Mouse (Mus musculus) MEL (cell line): Measurements from ENCODE around the gene Ugt1a6b. TPM values are rescaled to one million over a fixed set of nuclear protein-coding genes. Genes with fewer than 3 reads are reported as not detected.

Experiments used
- DNase-seq: peaks from one replicate; pipeline ENCODE4 v3.0.0; 2011; ENCODE audit warnings: low read depth, low spot score
- H3K27ac ChIP-seq: 2 replicates; pipeline ENCODE4 v1.5.1; 2012; ENCODE audit warnings: low read depth, mild to moderate bottlenecking, control low read depth, low read length, moderate library complexity; ENCODE audit not compliant: control insufficient read depth
- H3K27me3 ChIP-seq, 2 experiments: fragments of 150-350 bp in 1 of 2; sonication (generic) in 1 of 2; 2 replicates each; pipeline ENCODE4 v1.6.1; 2012; ENCODE audit warnings: low read length in 2 of 2, mild to moderate bottlenecking in 2 of 2, improper control_type of control experiment in 1 of 2, moderate library complexity in 1 of 2; ENCODE audit not compliant: insufficient read depth in 2 of 2, control insufficient read depth in 1 of 2
- H3K36me3 ChIP-seq, 2 experiments: 2 replicates each; pipeline ENCODE4 v1.6.1; 2012 to 2014; ENCODE audit warnings: low read length in 2 of 2, improper control_type of control experiment in 1 of 2, inconsistent platforms in 1 of 2, mild to moderate bottlenecking in 1 of 2; ENCODE audit not compliant: insufficient read depth in 2 of 2, control insufficient read depth in 1 of 2
- H3K4me1 ChIP-seq, 2 experiments: fragments of 150-350 bp in 1 of 2; sonication (generic) in 1 of 2; 2 replicates each; pipeline ENCODE4 v1.6.1; 2012; ENCODE audit warnings: low read length in 2 of 2, improper control_type of control experiment in 1 of 2, mild to moderate bottlenecking in 1 of 2; ENCODE audit not compliant: insufficient read depth in 2 of 2, control insufficient read depth in 1 of 2
- H3K4me3 ChIP-seq, 2 experiments: fragments of 150-350 bp in 1 of 2; sonication (generic) in 1 of 2; 2 replicates each; pipeline ENCODE4 v1.5.1; 2012; ENCODE audit warnings: low read depth in 2 of 2, low read length in 2 of 2, mild to moderate bottlenecking in 2 of 2, moderate library complexity in 2 of 2, control low read depth in 1 of 2, improper control_type of control experiment in 1 of 2; ENCODE audit not compliant: control insufficient read depth in 1 of 2, insufficient read depth in 1 of 2
- H3K79me2 ChIP-seq: 2 replicates; pipeline ENCODE4 v1.6.1; 2012; ENCODE audit warnings: mild to moderate bottlenecking, low read length, moderate library complexity; ENCODE audit not compliant: control insufficient read depth, poor library complexity, insufficient read depth
- H3K9ac ChIP-seq: 2 replicates; pipeline ENCODE4 v1.6.1; 2012; ENCODE audit warnings: low read depth, mild to moderate bottlenecking, control low read depth, low read length, moderate library complexity; ENCODE audit not compliant: control insufficient read depth, poor library complexity, severe bottlenecking
- H3K9me3 ChIP-seq: fragments of 150-350 bp; sonication (generic); replicated peaks from 2 replicates; pipeline ENCODE4 v1.6.1; 2012; ENCODE audit warnings: mild to moderate bottlenecking, low read length, improper control_type of control experiment, moderate library complexity; ENCODE audit not compliant: insufficient read depth
- ELF1 ChIP-seq: IDR thresholded peaks from 2 replicates; pipeline ENCODE4 v1.6.1; 2014; ENCODE audit warnings: low read depth, mild to moderate bottlenecking, inconsistent platforms, low read length, improper control_type of control experiment, moderate library complexity
- EP300 ChIP-seq, 2 experiments: IDR thresholded peaks; 2 replicates each; pipeline ENCODE4 v1.6.1; 2011; ENCODE audit warnings: improper control_type of control experiment in 2 of 2, low read length in 2 of 2, low read depth in 1 of 2, mild to moderate bottlenecking in 1 of 2
- HCFC1 ChIP-seq: IDR thresholded peaks from 2 replicates; pipeline ENCODE4 v1.6.1; 2012; ENCODE audit warnings: low read depth, mild to moderate bottlenecking, inconsistent platforms, low read length, improper control_type of control experiment, moderate library complexity
- JUND ChIP-seq: IDR thresholded peaks from 2 replicates; pipeline ENCODE4 v1.6.1; 2011; ENCODE audit warnings: low read depth, mild to moderate bottlenecking, improper control_type of control experiment, low read length
- KAT2A ChIP-seq: conservative IDR thresholded peaks from 2 replicates; pipeline ENCODE4 v1.6.1; 2012; ENCODE audit warnings: low read depth, low read length, improper control_type of control experiment, inconsistent platforms
- MXI1 ChIP-seq: IDR thresholded peaks from 2 replicates; pipeline ENCODE4 v1.6.1; 2011; ENCODE audit warnings: mild to moderate bottlenecking, low read depth, low read length, improper control_type of control experiment
- MYB ChIP-seq: IDR thresholded peaks from 2 replicates; pipeline ENCODE4 v1.6.1; 2011; ENCODE audit warnings: mild to moderate bottlenecking, low read depth, low read length, improper control_type of control experiment
- NRF1 ChIP-seq: IDR thresholded peaks from 2 replicates; pipeline ENCODE4 v1.6.1; 2014; ENCODE audit warnings: low read depth, mild to moderate bottlenecking, inconsistent platforms, low read length, improper control_type of control experiment, moderate library complexity; ENCODE audit not compliant: poor library complexity, insufficient read depth, severe bottlenecking
- POLR2AphosphoS2 ChIP-seq: IDR thresholded peaks from 2 replicates; pipeline ENCODE4 v1.6.1; 2011; ENCODE audit warnings: low read length, improper control_type of control experiment
- POLR2AphosphoS5 ChIP-seq: IDR thresholded peaks from 2 replicates; pipeline ENCODE4 v1.6.1; 2012; ENCODE audit warnings: low read depth, borderline replicate concordance, mild to moderate bottlenecking, inconsistent platforms, low read length, moderate library complexity, mixed read lengths
- RAD21 ChIP-seq: IDR thresholded peaks from 2 replicates; pipeline ENCODE4 v1.6.1; 2011; ENCODE audit warnings: mild to moderate bottlenecking, low read depth, low read length, improper control_type of control experiment
- TAL1 ChIP-seq: IDR thresholded peaks from 2 replicates; pipeline ENCODE4 v1.6.1; 2012; ENCODE audit warnings: mild to moderate bottlenecking, inconsistent platforms, low read length, moderate library complexity, mixed read lengths
- UBTF ChIP-seq: IDR thresholded peaks from 2 replicates; pipeline ENCODE4 v1.6.1; 2012; ENCODE audit warnings: low read depth, mild to moderate bottlenecking, inconsistent platforms, low read length, improper control_type of control experiment, moderate library complexity, borderline replicate concordance; ENCODE audit not compliant: insufficient read depth
- USF1 ChIP-seq: IDR thresholded peaks from 2 replicates; pipeline ENCODE4 v1.6.1; 2014; ENCODE audit warnings: low read depth, mild to moderate bottlenecking, inconsistent platforms, low read length, improper control_type of control experiment, moderate library complexity
- USF2 ChIP-seq, 2 experiments: IDR thresholded peaks; 2 replicates each; pipeline ENCODE4 v1.6.1; 2011 to 2012; ENCODE audit warnings: improper control_type of control experiment in 2 of 2, low read length in 2 of 2, borderline replicate concordance in 1 of 2, inconsistent platforms in 1 of 2, low read depth in 1 of 2, mild to moderate bottlenecking in 1 of 2; ENCODE audit not compliant: insufficient read depth in 1 of 2
- ZMIZ1 ChIP-seq: IDR thresholded peaks from 2 replicates; pipeline ENCODE4 v1.6.1; 2012; ENCODE audit warnings: low read depth, mild to moderate bottlenecking, inconsistent platforms, low read length, improper control_type of control experiment, moderate library complexity
- polyA plus RNA-seq, 2 experiments: library from polyadenylated mRNA; stranded (reverse) in 1 of 2; unstranded in 1 of 2; fragments of >175 nt in 1 of 2; fragments of >200 nt in 1 of 2; gene quantifications; 2 replicates each; pipeline versions ENCODE4 v1.2.1 to v1.2.4; 2012; ENCODE audit warnings: low replicate concordance in 2 of 2, low read depth in 1 of 2; ENCODE audit not compliant: insufficient read length in 2 of 2, insufficient read depth in 1 of 2, missing spikeins in 1 of 2
- total RNA-seq: library from RNA; depleted of rRNA; stranded (reverse); fragments of 300-350 nt; gene quantifications from 2 replicates; pipeline ENCODE4 v1.2.3, GENCODE M21; 2012

The Ugt1a6b gene
- total and polyA plus RNA-seq, 3 experiments = not detected

- no peak for DNase-seq
- Histone ChIP-seq H3K4me1 (no peaks in the 10 kb centered on the region), H3K9ac (no peak overlapping the region), H3K9me3 (no peaks in the 10 kb centered on the region), H3K27ac (no peak overlapping the region), H3K79me2 (no peaks in the 10 kb centered on the region), H3K27me3 (no peaks in the 10 kb centered on the region), H3K4me3 (no peak overlapping the region), H3K36me3 (no peaks in the 10 kb centered on the region)
- TF ChIP-seq JUND (no peak), POLR2AphosphoS5 (no peak), RAD21 (no peak), HCFC1 (no peak), TAL1 (no peak), EP300 (IDR thresholded peaks at IDR 0.05; ENCODE audit: low read depth in 1 of 2, low read length in 2 of 2) (no peak)
Observed at GRCm38 (mm10) chr1:88186325-88186935, 83.4 kb downstream of the Ugt1a6b start.

GRCm38 (mm10) chr1:88192136-88192535 is 89.1 kb downstream of the Ugt1a6b start:
- TF ChIP-seq NRF1 (no peak), MXI1 (no peak), ELF1 (no peak), UBTF (no peak), ZMIZ1 (no peak), KAT2A (no peak)
- DNase-seq = no peak
- Histone ChIP-seq H3K4me1 (no peaks in the 10 kb centered on the region), H3K9ac (no peak overlapping the region), H3K4me3 (no peak overlapping the region), H3K27me3 (no peaks in the 10 kb centered on the region), H3K36me3 (no peaks in the 10 kb centered on the region), H3K27ac (no peak overlapping the region), H3K79me2 (no peaks in the 10 kb centered on the region), H3K9me3 (no peaks in the 10 kb centered on the region)

GRCm38 (mm10) chr1:88195687-88196086 is 92.6 kb downstream of the Ugt1a6b start:
- no peak for DNase-seq
- TF ChIP-seq USF1 = no peak
- TF ChIP-seq MYB = no peak
- TF ChIP-seq USF2 (IDR thresholded peaks at IDR 0.05; ENCODE audit: borderline replicate concordance in 1 of 2, insufficient read depth in 1 of 2, low read depth in 1 of 2, low read length in 2 of 2) = no peak
- no peak for TF ChIP-seq POLR2AphosphoS2
- TF ChIP-seq TAL1 = no peak
- TF ChIP-seq NRF1 = no peak
- no peaks in the 10 kb centered on the region for H3K36me3 ChIP-seq
- no peak overlapping the region for H3K9ac ChIP-seq
- no peaks in the 10 kb centered on the region for H3K9me3 ChIP-seq
- no peak overlapping the region for H3K27ac ChIP-seq
- H3K27me3 ChIP-seq = peaks cover 2 to 3% of the 10 kb centered on the region in 2 experiments; a peak in 2 of 4 replicates
- no peaks in the 10 kb centered on the region for H3K4me1 ChIP-seq
- H3K4me3 ChIP-seq = no peak overlapping the region
- H3K79me2 ChIP-seq = no peaks in the 10 kb centered on the region
